Mouse (Mus musculus) adrenal gland, postnatal 25 days (tissue): ENCODE measurements around the gene Art3. TPM values are rescaled to one million over a fixed set of nuclear protein-coding genes. Genes with fewer than 3 reads are reported as not detected.

Experiments
- DNase-seq: peaks from one replicate; pipeline ENCODE4 v3.0.0; 2021; ENCODE audit warnings: mixed read lengths
- long read RNA-seq: library from polyadenylated mRNA; stranded (forward); transcript quantifications from one replicate; pipeline ENCODE4 v2.0.0, GENCODE M21; 2021
- total RNA-seq: library from RNA; stranded (reverse); gene quantifications from 2 replicates; pipeline ENCODE4 v1.2.3, GENCODE M21; 2021

Art3 gene
- total RNA-seq: 50.0 and 51.8 TPM in 2 replicates
- long read RNA-seq, partial matches to known transcripts: 1 of 28 reads
- long read RNA-seq, other reads (novel, unspliced or antisense): 26 of 28 reads

GRCm38 (mm10) chr5:92331635-92332338 lies at the start of gene Art3:
Gene Art3, plus strand, starts transcription at chr5:92331827.
- DNase-seq: no peak

DNA sequence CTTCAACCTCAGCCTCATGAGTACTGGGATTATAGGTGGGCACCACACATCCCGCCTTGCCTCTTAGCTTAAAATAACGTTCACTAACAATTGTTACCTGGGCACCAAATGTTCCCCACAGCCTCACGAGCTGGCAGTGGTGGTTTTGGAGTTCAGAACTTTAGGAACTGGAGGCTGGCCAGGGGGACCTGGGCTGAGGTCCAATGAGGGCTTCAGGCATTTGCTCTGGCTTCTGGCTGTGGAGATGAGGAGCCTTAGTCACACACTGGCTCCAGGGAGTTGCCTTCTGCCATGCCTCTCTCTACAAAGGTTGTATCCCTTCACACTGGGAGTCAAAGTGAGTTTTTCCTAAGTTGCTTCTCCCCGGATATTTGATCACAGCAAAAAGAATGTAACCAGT lies 49.1 kb upstream of the Art3 start:
- peak; percentile 41 for DNase-seq

DNA sequence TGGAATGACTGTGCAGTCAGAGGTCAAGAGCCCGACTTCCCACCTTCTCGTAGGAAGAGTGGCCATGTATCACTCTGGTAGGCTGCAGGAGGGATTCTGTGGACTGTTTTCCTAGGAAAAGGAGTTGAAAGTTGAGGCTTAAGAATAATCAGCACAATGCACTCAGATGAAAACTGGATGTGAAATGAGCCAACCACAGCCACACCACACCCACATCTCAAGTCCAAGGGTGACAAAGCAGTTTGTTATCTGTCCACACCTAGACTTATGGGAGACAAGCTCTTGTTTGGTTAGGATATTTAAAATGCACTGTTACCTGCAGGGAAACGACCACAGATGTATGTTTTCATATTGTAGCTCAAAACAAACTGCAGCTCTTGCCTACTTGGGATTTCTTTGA lies 48.5 kb upstream of the Art3 start:
- DNase-seq: no peak

DNA sequence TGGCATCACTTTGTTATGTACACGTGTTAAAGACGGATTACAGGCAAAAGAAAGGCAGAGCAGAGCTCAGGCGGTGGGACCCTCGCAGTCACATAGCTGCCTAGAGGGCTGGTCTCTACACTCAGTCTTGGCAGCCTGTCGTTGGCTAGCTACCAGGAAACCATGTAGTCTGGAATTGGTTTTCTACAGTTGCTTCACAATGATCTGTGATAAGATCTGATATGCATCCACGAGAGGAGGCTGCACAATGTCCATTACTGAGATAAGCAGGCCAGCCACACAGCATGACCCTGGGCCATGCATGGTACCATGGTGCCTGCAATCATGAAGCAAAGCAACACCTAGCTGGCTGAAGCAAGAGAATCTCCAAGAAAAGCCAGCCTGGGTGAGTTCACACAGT lies 43.8 kb upstream of the Art3 start:
- DNase-seq: no peak

DNA sequence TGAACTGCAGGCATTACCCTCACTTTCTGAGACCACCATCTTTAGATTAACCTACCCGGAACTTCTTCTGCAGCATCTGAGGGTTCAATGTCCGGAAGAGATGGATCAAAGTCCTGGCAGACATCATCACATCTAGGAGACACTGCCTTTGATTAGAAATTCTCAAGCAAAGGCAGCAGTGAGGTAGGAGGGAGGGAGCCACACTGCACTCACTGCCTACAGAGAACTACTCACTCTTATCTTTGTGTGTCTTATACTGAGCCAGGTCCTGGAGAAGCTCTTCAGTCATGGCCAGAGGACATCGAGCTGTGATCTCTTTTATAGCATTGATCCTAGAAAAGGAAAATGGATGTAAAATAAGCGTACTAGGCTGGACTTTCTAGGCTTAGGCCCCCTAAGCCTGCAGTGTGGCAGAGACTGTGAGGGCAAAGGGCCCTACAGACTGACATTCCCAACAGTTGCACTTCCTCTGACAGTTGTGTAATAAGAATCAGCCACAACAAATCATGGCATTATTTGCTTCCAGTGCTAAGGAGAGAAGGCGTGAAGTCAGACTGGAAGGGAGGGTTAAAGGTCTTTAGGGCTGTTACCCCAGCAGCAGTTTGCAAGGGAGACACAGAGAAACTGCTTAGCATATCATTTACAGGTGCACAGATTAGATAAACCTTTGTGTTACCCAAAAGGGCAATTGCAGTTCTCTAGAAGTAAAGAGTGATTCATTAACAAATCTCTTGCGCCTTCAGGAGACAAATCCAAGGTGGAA lies 39.8 kb upstream of the Art3 start:
- no peak for DNase-seq

DNA sequence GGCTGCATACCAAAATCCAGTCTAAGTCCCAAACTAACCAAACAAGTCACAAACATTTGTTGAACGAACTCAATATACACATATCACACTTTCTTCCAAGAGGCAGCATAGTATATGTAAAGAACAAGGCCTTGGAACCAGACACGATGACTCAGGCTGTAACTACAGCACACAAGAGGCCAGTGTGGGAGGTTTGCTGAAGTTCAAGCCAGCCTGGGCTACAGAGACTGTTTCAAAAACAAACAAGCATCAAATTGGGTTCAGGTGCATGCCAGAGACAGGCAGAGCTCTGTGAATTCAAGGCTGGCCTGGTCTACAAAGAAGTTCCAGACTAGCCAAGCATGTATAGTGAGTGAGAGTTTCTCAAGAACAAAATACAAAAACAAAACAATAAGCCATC lies 37.1 kb upstream of the Art3 start:
- no peak for DNase-seq

DNA sequence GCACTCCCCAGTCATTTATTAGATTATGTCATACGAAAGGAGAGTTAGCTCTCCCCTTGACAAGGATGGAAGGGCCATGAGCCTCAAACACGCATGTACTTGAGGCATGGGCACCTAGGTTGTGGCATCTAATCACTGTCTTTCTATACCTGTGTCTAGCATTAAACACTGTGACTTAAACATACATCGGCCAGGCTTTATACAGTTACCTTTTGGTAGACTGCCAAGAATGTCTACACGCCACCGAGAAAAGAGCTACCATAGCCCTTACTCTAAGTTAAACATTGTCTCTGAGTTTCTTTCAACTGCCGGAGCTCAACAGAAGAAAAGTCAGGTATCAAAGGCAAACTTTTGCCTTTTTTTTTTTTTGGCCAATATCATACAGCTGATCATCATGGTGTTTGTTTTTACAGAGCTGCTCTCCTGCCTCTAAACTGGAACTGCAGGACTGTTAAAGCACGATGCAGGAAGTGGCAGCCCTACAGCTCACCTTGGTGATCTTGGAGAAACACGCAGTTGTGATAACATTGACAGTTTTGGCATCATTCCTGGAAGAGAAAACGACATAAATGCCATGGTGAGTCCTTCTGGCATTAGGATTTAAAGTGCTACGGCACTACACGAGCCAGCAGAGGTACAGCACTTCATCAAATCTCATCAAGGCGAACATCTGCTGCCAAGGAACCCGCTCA lies 29.3 kb upstream of the Art3 start:
- no peak for DNase-seq

- DNase-seq: no peak
These were observed 27.3 kb upstream of the Art3 start for GRCm38 (mm10) chr5:92304291-92304690.

- DNase-seq: peak; percentile 88
These were observed 21.7 kb upstream of the Art3 start, which contains the start of gene Sdad1 for GRCm38 (mm10) chr5:92309681-92310511. Gene Sdad1, minus strand, starts transcription at chr5:92310479.

DNA sequence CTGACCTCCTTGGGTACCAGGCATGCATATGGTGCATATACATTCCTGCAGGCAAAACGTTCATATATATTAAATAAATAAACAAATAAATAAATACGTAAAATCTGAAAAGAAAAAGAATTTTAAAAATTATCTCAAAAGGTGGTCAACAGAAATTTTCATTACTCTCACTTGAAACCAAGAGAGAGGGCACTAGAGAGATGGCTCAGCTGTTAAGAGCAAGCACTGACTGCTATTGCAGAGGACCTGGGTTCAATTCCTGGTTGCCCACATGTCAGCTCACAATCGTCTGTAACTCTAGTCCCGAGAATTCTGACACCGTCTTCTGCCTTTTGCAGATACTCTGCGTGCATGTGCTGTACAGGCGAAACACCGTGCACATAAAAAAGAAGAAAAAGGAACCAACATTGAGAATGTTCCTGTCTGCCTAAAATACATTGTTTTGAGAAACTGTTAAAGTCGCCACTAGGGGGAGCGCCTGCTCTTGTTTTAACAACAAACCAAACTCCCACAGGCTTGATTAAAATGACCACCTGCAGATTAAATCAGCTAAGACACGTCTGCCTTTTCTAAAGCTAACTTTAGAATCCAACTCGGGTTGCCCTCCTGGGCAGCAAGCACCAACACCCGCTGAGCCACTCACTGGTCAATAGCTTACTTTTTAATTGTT lies 19.4 kb upstream of the Art3 start:
- DNase-seq: peak; percentile 86

DNA sequence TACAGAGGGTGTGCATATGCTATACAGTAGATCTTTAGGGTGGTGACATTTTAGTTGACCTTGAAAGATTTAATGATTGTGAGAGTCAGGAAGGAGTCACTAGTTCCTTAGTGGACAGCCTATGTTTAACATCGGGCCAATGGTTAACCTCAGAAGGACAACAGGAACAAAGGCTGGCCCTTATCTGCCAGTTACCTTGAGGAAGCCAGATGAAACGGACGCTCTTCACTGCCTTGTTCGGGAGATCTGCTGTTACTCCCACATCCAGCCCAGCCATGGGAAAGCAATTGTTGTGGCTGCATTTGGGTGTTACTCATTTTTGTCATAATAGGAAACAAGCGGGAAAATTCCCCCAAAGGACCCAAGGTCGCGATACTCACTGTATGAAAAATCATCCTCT lies 17.9 kb upstream of the Art3 start:
- no peak for DNase-seq

DNA sequence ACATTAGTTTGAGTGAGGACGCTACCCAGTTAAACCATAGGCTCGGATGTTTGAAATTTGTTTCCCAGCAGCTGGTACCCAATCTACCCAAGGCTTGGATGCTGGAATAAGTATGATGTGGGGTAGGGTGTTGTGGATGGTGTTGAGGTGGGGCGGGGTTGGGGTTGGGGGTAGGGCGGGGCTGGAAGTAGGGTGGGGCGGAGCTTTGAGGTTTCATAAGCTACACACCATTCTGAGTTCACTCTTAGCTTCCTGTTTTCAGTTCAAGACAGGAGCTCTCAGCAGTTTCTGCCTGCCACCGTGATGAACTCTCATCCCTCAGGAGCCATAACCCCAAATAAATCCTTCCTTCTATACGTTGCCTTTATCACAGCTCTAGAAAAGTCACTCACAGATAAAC lies 13.5 kb upstream of the Art3 start:
- no peak for DNase-seq

- no peak for DNase-seq
These were observed 13.0 kb upstream of the Art3 start for GRCm38 (mm10) chr5:92318596-92318995.

GRCm38 (mm10) chr5:92321631-92322400 lies 9.8 kb upstream of the Art3 start:
- DNase-seq: no peak

DNA sequence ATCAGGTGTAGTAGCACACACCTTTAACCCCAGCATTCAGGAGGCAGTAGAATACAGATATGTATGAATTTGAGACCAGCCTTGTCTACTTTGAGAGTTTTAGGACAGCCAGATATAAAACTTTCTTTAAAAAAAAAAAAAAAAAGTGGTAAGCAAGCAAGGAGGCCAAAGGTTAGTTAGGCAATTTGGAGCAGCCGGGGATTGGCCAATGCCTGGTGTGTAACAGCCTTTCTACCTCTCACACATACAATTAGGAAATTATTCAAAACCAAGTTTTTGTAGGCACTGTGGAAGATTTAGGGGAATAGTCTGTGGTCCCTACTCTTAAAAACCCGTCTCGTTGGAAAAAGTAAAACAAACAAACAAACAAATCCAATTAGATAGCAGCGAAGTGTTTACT lies 9.0 kb upstream of the Art3 start:
- no peak for DNase-seq

GRCm38 (mm10) chr5:92323264-92323663 lies 8.4 kb upstream of the Art3 start:
- peak; percentile 30 for DNase-seq

GRCm38 (mm10) chr5:92327367-92327766 lies 4.3 kb upstream of the Art3 start:
- no peak for DNase-seq

DNA sequence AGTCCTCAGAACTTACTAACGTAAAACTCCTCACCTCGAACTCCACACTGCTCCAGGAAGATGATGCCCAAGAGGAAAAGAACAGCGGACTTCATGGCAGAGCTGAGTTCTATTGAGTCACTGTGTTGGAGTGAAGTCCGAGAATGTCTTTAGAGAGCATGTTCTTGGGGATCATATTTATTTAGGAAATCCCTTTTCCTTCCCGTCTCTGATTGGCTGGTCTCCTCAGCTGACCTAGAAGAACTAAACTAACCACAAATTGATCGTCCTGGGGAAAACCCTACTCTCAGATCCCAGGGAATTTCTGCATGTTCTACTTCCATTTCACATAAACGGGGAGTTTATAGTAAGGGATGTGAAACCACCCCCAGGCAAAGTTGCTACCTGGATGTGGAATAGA lies 3.7 kb upstream of the Art3 start, which contains the start of gene Cxcl9:
Cxcl9 (minus strand) TSS at position 151 of the 400 bp plus-strand sequence.
- no peak for DNase-seq

DNA sequence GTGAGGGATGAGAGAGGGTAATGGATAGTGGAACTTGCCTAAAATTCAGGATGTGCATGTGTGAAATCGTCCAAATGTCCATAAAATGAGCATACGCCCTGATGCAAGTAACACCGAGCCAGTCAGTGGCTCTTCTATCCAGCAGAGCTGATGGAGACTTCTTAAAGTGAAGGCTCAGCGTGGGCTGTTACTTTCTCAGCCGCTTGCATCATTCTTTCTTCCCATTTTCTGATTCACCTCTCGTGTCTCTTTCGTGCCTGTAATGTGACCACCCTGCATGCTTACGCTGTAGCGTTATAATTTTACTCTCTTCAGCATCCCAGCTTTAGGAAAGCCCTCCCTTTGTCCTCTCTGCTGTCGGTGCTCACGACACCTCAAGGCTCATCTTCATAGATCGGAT lies 505 bp upstream of the Art3 start:
- DNase-seq: no peak

DNA sequence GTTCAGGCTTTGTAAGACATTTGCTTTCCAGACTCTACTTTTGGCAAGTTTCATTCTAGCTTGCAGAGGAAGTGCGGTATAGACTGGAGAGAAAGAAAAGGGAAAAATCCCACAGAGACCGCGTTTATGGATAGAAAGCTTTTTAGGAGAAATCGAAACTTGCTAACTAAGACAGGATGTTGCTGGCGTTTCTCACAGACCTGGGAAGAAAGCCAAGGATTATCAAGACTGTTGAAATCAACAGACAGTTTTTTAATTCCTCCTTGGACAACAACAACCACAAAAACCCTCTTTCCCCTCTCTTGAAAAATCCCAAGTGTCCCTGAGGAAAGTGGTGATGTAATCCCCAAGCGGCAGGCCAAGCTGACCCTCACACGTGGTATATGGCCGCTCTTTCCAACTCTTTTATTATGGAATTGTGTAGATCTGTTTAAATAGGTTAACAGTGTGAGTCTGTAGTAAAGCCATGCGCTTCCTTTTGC lies 773 bp downstream of the Art3 start:
- DNase-seq: no peak

GRCm38 (mm10) chr5:92336743-92337142 lies 5.1 kb downstream of the Art3 start:
- no peak for DNase-seq
